Mouse (Mus musculus): ENCODE measurements around the gene Lrrc8d. TPM values are rescaled to one million over a fixed set of nuclear protein-coding genes. Genes with fewer than 3 reads are reported as not detected.

Gene Lrrc8d
- polyA plus RNA-seq, 1 experiment from 2014 or later = 19.7 TPM

GRCm38 (mm10) chr5:105776368-105776767, 76.6 kb downstream of the Lrrc8d start:
- no peak overlapping the region for H3K4me3 ChIP-seq (ENCODE audit: low read length)
- H3K9me3 ChIP-seq (ENCODE audit: control insufficient read depth, low read length) = no peaks in the 10 kb centered on the region
- H3K9ac ChIP-seq (ENCODE audit: low read length) = no peak overlapping the region
- peaks cover 20% of the 10 kb centered on the region for H3K4me1 ChIP-seq (replicated peaks; ENCODE audit: control insufficient read depth, insufficient read depth, low read length)
- 81% methylated on average over 5 of the region's 5 CpGs for WGBS
- no peaks in the 10 kb centered on the region for H3K36me3 ChIP-seq (ENCODE audit: control insufficient read depth, insufficient read depth, low read length)
- no peak overlapping the region for H3K27ac ChIP-seq (ENCODE audit: low read length)
- H3K27me3 ChIP-seq (ENCODE audit: control insufficient read depth, insufficient read depth, low read depth, low read length) = no peaks in the 10 kb centered on the region
- no peak overlapping the region for H3K4me2 ChIP-seq (ENCODE audit: low read depth, low read length)
- no peak for ATAC-seq (ENCODE audit: low read depth)

- no peak for ATAC-seq (ENCODE audit: low read depth)
- peak overlapping the region; percentile 16; the same call in 1 of the 2 replicates for H3K27ac ChIP-seq (ENCODE audit: low read length)
- H3K4me1 ChIP-seq (replicated peaks; ENCODE audit: control insufficient read depth, insufficient read depth, low read length) = peaks cover 20% of the 10 kb centered on the region
- H3K4me3 ChIP-seq (ENCODE audit: low read length) = no peak overlapping the region
- H3K36me3 ChIP-seq (ENCODE audit: control insufficient read depth, insufficient read depth, low read length) = no peaks in the 10 kb centered on the region
- H3K9me3 ChIP-seq (ENCODE audit: control insufficient read depth, low read length) = no peaks in the 10 kb centered on the region
- H3K4me2 ChIP-seq (ENCODE audit: low read depth, low read length) = no peak overlapping the region
- H3K27me3 ChIP-seq (ENCODE audit: control insufficient read depth, insufficient read depth, low read depth, low read length) = no peaks in the 10 kb centered on the region
- no peak overlapping the region for H3K9ac ChIP-seq (ENCODE audit: low read length)
- WGBS = 41% methylated on average over 12 of the region's 12 CpGs
Measured at GRCm38 (mm10) chr5:105776978-105777593, 77.3 kb downstream of the Lrrc8d start.

DNA sequence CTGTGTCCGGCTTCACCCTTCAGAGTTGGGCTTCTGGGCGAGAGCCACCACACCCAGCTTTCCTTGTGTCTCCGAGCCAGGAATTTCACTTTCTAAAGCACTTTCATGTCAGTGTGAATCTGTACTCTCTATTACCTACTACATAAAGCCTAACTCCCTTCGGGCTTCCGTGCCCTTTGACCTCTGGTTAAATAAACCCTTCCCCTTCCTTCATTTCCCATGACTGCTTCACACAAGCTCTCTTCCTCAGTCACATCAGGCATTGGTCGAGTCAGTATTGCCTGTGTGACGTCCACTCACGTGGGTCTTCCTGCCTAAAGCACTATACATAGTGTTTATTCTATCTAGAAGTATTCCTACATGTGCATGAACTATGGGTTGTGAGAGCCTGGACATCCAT, 77.9 kb downstream of the Lrrc8d start:
- ATAC-seq (ENCODE audit: low read depth) = 0 out of 2 replicates have a peak, but pooled peaks have one; percentile 4
- Histone ChIP-seq H3K9me3 (ENCODE audit: control insufficient read depth, low read length) (no peaks in the 10 kb centered on the region), H3K4me2 (ENCODE audit: low read depth, low read length) (no peak overlapping the region), H3K4me1 (replicated peaks; ENCODE audit: control insufficient read depth, insufficient read depth, low read length) (peaks cover 20% of the 10 kb centered on the region), H3K27ac (ENCODE audit: low read length) (no peak overlapping the region), H3K4me3 (ENCODE audit: low read length) (no peak overlapping the region), H3K27me3 (ENCODE audit: control insufficient read depth, insufficient read depth, low read depth, low read length) (no peaks in the 10 kb centered on the region), H3K9ac (ENCODE audit: low read length) (no peak overlapping the region), H3K36me3 (ENCODE audit: control insufficient read depth, insufficient read depth, low read length) (no peaks in the 10 kb centered on the region)
- WGBS = 42% methylated on average over 8 of the region's 8 CpGs

DNA sequence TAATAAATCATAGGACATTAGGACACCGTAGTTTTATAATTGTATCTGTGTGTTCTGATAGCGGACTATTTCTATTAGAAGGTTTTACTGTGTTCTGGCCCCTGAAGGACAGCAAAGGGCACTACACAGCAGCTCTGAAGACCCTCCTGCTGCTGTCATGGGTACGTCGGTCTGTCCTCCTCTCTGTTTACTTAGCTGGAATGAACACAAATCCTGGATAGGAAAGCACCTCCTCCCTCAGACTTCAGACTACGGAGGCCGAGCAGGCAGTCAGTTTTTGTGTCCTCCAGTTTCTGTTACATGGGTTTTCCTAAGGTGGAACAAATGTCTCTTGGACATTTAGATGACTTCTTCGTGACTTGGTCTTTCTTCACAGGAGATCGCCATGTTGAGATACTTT, 78.4 kb downstream of the Lrrc8d start:
- Histone ChIP-seq H3K4me3 (ENCODE audit: low read length) (no peak overlapping the region), H3K4me1 (replicated peaks; ENCODE audit: control insufficient read depth, insufficient read depth, low read length) (peaks cover 20% of the 10 kb centered on the region), H3K9ac (ENCODE audit: low read length) (no peak overlapping the region), H3K36me3 (ENCODE audit: control insufficient read depth, insufficient read depth, low read length) (no peaks in the 10 kb centered on the region), H3K9me3 (ENCODE audit: control insufficient read depth, low read length) (no peaks in the 10 kb centered on the region), H3K27ac (ENCODE audit: low read length) (no peak overlapping the region), H3K4me2 (ENCODE audit: low read depth, low read length) (no peak overlapping the region), H3K27me3 (ENCODE audit: control insufficient read depth, insufficient read depth, low read depth, low read length) (no peaks in the 10 kb centered on the region)
- ATAC-seq (ENCODE audit: low read depth) = no peak
- 53% methylated on average over 8 of the region's 8 CpGs for WGBS

GRCm38 (mm10) chr5:105778723-105779122, 79.0 kb downstream of the Lrrc8d start:
- H3K36me3 ChIP-seq (ENCODE audit: control insufficient read depth, insufficient read depth, low read length) = no peaks in the 10 kb centered on the region
- 36% methylated on average over 3 of the region's 3 CpGs for WGBS
- H3K4me3 ChIP-seq (ENCODE audit: low read length) = no peak overlapping the region
- H3K27ac ChIP-seq (ENCODE audit: low read length) = no peak overlapping the region
- no peak for ATAC-seq (ENCODE audit: low read depth)
- no peak overlapping the region for H3K4me2 ChIP-seq (ENCODE audit: low read depth, low read length)
- no peaks in the 10 kb centered on the region for H3K27me3 ChIP-seq (ENCODE audit: control insufficient read depth, insufficient read depth, low read depth, low read length)
- no peak overlapping the region for H3K9ac ChIP-seq (ENCODE audit: low read length)
- H3K4me1 ChIP-seq (replicated peaks; ENCODE audit: control insufficient read depth, insufficient read depth, low read length) = peaks cover 20% of the 10 kb centered on the region
- no peaks in the 10 kb centered on the region for H3K9me3 ChIP-seq (ENCODE audit: control insufficient read depth, low read length)

- Histone ChIP-seq H3K36me3 (ENCODE audit: control insufficient read depth, insufficient read depth, low read length) (no peaks in the 10 kb centered on the region), H3K9me3 (ENCODE audit: control insufficient read depth, low read length) (no peaks in the 10 kb centered on the region), H3K4me3 (ENCODE audit: low read length) (no peak overlapping the region), H3K27ac (ENCODE audit: low read length) (no peak overlapping the region), H3K27me3 (ENCODE audit: control insufficient read depth, insufficient read depth, low read depth, low read length) (no peaks in the 10 kb centered on the region), H3K4me1 (replicated peaks; ENCODE audit: control insufficient read depth, insufficient read depth, low read length) (peaks cover 20% of the 10 kb centered on the region), H3K4me2 (ENCODE audit: low read depth, low read length) (no peak overlapping the region), H3K9ac (ENCODE audit: low read length) (no peak overlapping the region)
- 79% methylated on average over 5 of the region's 5 CpGs for WGBS
- no peak for ATAC-seq (ENCODE audit: low read depth)
Measured at GRCm38 (mm10) chr5:105779331-105779730, 79.6 kb downstream of the Lrrc8d start.

GRCm38 (mm10) chr5:105783848-105784247, 84.1 kb downstream of the Lrrc8d start:
- H3K36me3 ChIP-seq (ENCODE audit: control insufficient read depth, insufficient read depth, low read length) = no peaks in the 10 kb centered on the region
- peaks cover 28% of the 10 kb centered on the region for H3K4me1 ChIP-seq (replicated peaks; ENCODE audit: control insufficient read depth, insufficient read depth, low read length)
- 94% methylated on average over 13 of the region's 13 CpGs for WGBS
- no peak overlapping the region for H3K9ac ChIP-seq (ENCODE audit: low read length)
- H3K4me2 ChIP-seq (ENCODE audit: low read depth, low read length) = no peak overlapping the region
- ATAC-seq (ENCODE audit: low read depth) = no peak
- no peak overlapping the region for H3K27ac ChIP-seq (ENCODE audit: low read length)
- no peaks in the 10 kb centered on the region for H3K27me3 ChIP-seq (ENCODE audit: control insufficient read depth, insufficient read depth, low read depth, low read length)
- H3K9me3 ChIP-seq (ENCODE audit: control insufficient read depth, low read length) = no peaks in the 10 kb centered on the region
- no peak overlapping the region for H3K4me3 ChIP-seq (ENCODE audit: low read length)

DNA sequence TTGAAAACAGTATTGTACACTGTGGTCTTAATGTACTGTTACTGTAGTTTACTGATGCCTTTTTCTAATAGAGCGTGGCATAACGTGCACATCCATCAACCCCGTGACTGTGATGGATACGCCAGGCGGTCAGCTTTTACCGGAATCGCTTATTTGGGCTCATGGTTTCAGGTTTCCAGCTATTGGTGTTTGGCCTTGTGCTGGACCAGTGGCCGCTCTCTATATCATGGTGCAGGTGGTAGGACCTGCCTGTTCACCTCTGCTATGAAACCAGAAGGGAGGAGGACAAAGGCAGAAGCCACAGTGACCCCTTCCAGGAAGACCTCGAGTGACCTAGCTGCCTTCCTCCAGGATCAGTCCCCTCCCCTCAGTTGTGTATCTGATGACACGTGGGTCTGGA, 85.0 kb downstream of the Lrrc8d start:
- no peak for ATAC-seq (ENCODE audit: low read depth)
- Histone ChIP-seq H3K4me3 (ENCODE audit: low read length) (no peak overlapping the region), H3K4me2 (ENCODE audit: low read depth, low read length) (no peak overlapping the region), H3K27ac (ENCODE audit: low read length) (no peak overlapping the region), H3K4me1 (replicated peaks; ENCODE audit: control insufficient read depth, insufficient read depth, low read length) (peaks cover 36% of the 10 kb centered on the region), H3K27me3 (ENCODE audit: control insufficient read depth, insufficient read depth, low read depth, low read length) (no peaks in the 10 kb centered on the region), H3K9me3 (ENCODE audit: control insufficient read depth, low read length) (no peaks in the 10 kb centered on the region), H3K9ac (ENCODE audit: low read length) (no peak overlapping the region), H3K36me3 (ENCODE audit: control insufficient read depth, insufficient read depth, low read length) (no peaks in the 10 kb centered on the region)
- WGBS = 66% methylated on average over 10 of the region's 10 CpGs

- H3K9me3 ChIP-seq (ENCODE audit: control insufficient read depth, low read length) = no peaks in the 10 kb centered on the region
- H3K27ac ChIP-seq (ENCODE audit: low read length) = peak overlapping the region; percentile 26
- H3K4me3 ChIP-seq (ENCODE audit: low read length) = no peak overlapping the region
- H3K9ac ChIP-seq (ENCODE audit: low read length) = peak overlapping the region; percentile 11; the same call in 1 of the 2 replicates
- WGBS = 37% methylated on average over 10 of the region's 10 CpGs
- no peaks in the 10 kb centered on the region for H3K36me3 ChIP-seq (ENCODE audit: control insufficient read depth, insufficient read depth, low read length)
- H3K4me2 ChIP-seq (ENCODE audit: low read depth, low read length) = no peak overlapping the region
- H3K4me1 ChIP-seq (replicated peaks; ENCODE audit: control insufficient read depth, insufficient read depth, low read length) = peaks cover 57% of the 10 kb centered on the region
- H3K27me3 ChIP-seq (ENCODE audit: control insufficient read depth, insufficient read depth, low read depth, low read length) = no peaks in the 10 kb centered on the region
- ATAC-seq (ENCODE audit: low read depth) = peak; percentile 34
Measured at GRCm38 (mm10) chr5:105787577-105787976, 87.8 kb downstream of the Lrrc8d start.

GRCm38 (mm10) chr5:105789801-105790200, 90.0 kb downstream of the Lrrc8d start:
- Histone ChIP-seq H3K9me3 (ENCODE audit: control insufficient read depth, low read length) (no peaks in the 10 kb centered on the region), H3K9ac (ENCODE audit: low read length) (no peak overlapping the region), H3K4me2 (ENCODE audit: low read depth, low read length) (no peak overlapping the region), H3K27me3 (ENCODE audit: control insufficient read depth, insufficient read depth, low read depth, low read length) (no peaks in the 10 kb centered on the region), H3K4me1 (replicated peaks; ENCODE audit: control insufficient read depth, insufficient read depth, low read length) (peaks cover 67% of the 10 kb centered on the region), H3K27ac (ENCODE audit: low read length) (peak overlapping the region; percentile 71), H3K4me3 (ENCODE audit: low read length) (no peak overlapping the region), H3K36me3 (ENCODE audit: control insufficient read depth, insufficient read depth, low read length) (no peaks in the 10 kb centered on the region)
- WGBS = 23% methylated on average over 5 of the region's 5 CpGs
- no peak for ATAC-seq (ENCODE audit: low read depth)
